Mouse (Mus musculus): ENCODE measurements at regions not wholly inside any gene's neighbourhood (a gene's known extent, or its start where the extent isn't known, plus 50 kb on each side); places are given as distances from the start of the nearest gene placed in this dataset.

DNA sequence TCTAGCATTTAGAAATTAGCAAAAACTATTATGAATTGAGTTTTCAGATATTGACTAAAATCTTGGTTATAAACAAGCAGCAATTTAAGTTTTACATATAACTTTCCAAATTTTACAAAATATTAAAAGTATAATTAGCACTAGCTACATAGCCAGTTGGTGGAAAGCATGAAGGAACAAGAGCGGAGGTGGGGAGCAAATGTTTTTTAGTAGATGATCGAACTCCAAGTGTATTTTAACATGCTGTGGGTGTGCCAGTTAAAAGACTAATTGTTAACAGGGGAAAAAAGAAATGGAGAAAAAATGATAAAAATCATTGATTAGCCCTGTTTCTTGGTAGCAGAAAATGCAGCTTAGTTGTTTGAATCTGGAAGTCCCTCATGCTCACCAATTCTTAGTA lies 426.3 kb upstream of the Mpdz start:
- 90% methylated on average over 2 of the region's 2 CpGs for WGBS
- Histone ChIP-seq H3K4me1 (ENCODE audit: control insufficient read depth, insufficient read depth, low read length) (no peaks in the 10 kb centered on the region), H3K4me3 (replicated peaks; ENCODE audit: extremely low read depth, low read depth, low read length) (no peak overlapping the region)
- no peak for TF ChIP-seq CTCF (IDR thresholded peaks at IDR 0.05; ENCODE audit: insufficient read depth, low read length)
- TF ChIP-seq POLR2A (IDR thresholded peaks at IDR 0.05; ENCODE audit: borderline replicate concordance, extremely low read depth, low read depth, low read length): no peak
- no peak for DNase-seq

DNA sequence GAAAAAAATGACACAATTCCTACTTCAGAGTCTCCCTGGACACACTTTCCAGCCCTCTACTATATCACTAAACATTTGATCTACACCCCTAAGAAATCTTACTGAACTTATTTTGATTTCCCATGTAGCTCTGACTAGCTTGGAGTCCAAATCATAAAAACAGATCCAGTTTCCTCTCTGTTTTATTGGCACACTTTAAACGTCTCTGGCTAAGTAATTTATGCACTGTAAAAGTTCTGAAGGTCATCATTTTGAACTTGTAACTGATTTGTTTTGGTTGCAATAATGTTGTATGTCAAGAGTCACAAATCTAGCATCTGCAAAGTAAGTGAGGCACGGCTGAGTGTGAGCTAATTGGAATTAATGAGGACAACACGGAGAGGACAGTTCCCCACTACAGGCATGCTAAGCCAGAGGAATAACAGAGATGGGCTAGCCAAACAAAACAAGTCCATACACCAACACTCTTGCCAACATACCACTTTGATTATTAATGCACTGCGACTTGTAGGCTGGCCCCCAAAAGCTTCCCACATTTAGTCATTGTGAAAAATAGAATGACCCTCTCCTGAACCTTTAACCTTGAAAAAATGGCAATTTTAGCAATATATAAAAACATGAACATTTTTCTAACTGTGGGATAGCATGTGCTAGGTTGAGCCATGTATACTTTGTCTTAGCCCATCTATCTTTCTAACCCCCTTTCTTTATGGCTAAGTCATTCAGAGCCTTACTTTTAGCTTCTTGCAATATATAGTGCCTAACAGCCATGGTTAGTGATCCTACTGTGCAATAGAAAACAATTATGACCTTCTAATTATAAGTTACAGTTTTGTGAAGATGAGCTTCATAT lies 399.3 kb upstream of the Mpdz start:
- no peak for DNase-seq
- no peak overlapping the region for H3K4me3 ChIP-seq (replicated peaks; ENCODE audit: extremely low read depth, low read depth, low read length)
- no peaks in the 10 kb centered on the region for H3K4me1 ChIP-seq (ENCODE audit: control insufficient read depth, insufficient read depth, low read length)
- TF ChIP-seq CTCF (IDR thresholded peaks at IDR 0.05; ENCODE audit: insufficient read depth, low read length) (no peak), POLR2A (IDR thresholded peaks at IDR 0.05; ENCODE audit: borderline replicate concordance, extremely low read depth, low read depth, low read length) (no peak)
- 57% methylated on average over 4 of the region's 4 CpGs for WGBS

DNA sequence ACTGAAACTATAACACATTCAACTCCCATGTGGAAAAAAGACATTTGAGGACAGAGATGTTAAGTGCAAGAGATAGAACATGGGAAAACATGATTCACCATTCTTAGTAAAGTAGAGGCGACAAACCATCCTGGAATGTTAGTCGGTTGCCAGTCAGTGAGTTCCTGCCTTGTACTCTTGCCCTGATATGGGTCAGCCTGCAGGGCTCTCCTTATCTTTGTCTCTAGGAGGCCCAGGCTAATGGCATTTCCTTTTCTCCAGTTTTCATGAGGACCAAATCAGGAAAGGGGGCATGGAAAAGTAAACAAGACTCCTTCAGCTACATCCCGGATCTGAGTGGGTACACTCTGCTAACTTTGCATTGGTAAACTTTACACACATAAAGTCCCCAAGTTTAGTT lies 387.4 kb upstream of the Mpdz start:
- DNase-seq: no peak
- 20% methylated on average over 3 of the region's 3 CpGs for WGBS
- H3K4me1 ChIP-seq (ENCODE audit: control insufficient read depth, insufficient read depth, low read length): no peaks in the 10 kb centered on the region; the same call in 1 of the 2 replicates
- no peak overlapping the region for H3K4me3 ChIP-seq (replicated peaks; ENCODE audit: extremely low read depth, low read depth, low read length)
- TF ChIP-seq POLR2A (IDR thresholded peaks at IDR 0.05; ENCODE audit: borderline replicate concordance, extremely low read depth, low read depth, low read length): no peak
- TF ChIP-seq CTCF (IDR thresholded peaks at IDR 0.05; ENCODE audit: insufficient read depth, low read length): no peak

DNA sequence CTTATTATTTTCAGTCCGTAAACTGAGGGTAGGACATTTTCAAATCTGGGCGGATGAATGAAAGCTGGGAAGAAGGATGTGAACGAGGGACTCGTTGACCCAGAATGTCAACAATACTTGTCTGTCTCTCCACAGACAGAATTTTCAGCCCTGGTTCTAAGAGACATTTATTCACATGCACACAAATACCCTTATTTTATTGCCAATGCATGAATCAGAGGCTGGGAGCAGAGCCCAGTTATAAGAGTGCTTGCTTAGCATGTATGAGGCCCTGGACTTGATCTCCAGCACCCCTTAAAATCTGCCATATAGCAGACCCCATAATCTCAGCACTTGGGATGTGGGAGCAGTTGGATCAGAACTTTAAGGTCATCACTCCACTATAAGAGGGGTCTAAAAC lies 384.8 kb upstream of the Mpdz start:
- TF ChIP-seq POLR2A (IDR thresholded peaks at IDR 0.05; ENCODE audit: borderline replicate concordance, extremely low read depth, low read depth, low read length) (no peak), CTCF (IDR thresholded peaks at IDR 0.05; ENCODE audit: insufficient read depth, low read length) (no peak)
- H3K4me1 ChIP-seq (ENCODE audit: control insufficient read depth, insufficient read depth, low read length): no peaks in the 10 kb centered on the region; the same call in 1 of the 2 replicates
- 82% methylated on average over 4 of the region's 4 CpGs for WGBS
- H3K4me3 ChIP-seq (replicated peaks; ENCODE audit: extremely low read depth, low read depth, low read length): no peak overlapping the region
- DNase-seq: no peak

DNA sequence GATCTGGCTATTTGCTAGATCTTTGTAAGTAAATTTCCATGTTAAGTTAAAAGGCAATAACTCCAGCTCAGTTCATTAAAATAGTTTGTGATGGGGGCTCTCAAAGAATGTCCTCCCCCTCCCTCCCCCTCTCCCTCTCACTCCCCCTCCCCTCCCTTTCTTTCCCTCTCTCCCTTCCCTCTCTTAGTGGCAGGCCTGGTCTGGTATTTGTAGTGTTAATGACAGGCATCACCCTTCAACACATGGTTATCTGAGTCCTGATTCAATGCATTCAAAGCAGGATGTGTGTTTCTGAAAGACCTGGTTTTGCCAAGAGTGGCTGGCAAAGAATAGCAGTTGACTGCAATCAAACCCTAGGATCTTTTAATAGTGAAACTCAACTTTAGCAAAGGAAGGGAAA lies 383.4 kb upstream of the Mpdz start:
- TF ChIP-seq CTCF (IDR thresholded peaks at IDR 0.05; ENCODE audit: insufficient read depth, low read length) (no peak), POLR2A (IDR thresholded peaks at IDR 0.05; ENCODE audit: borderline replicate concordance, extremely low read depth, low read depth, low read length) (no peak)
- Histone ChIP-seq H3K4me3 (replicated peaks; ENCODE audit: extremely low read depth, low read depth, low read length) (no peak overlapping the region), H3K4me1 (ENCODE audit: control insufficient read depth, insufficient read depth, low read length) (no peaks in the 10 kb centered on the region; the same call in 1 of the 2 replicates)
- no peak for DNase-seq

DNA sequence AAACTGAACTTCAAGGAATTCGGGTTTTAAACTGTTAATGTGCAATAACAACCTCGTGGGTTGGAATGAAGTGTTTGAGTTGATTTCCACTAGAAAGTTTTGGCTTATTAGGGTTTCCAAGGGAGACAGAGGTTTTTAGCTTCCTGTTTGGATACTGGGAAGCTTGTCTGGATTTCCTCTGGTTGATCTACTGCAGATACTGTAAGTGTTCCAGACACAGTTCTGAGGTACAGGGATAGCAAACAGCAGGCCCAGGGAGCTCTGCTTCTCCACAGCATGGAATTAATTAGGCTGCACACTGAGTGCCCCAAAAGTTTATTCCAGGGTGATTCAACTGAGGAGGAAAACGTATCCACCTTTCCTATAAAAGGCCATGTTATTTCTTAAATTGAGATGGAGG lies 381.0 kb upstream of the Mpdz start:
- Histone ChIP-seq H3K4me3 (replicated peaks; ENCODE audit: extremely low read depth, low read depth, low read length) (no peak overlapping the region), H3K4me1 (ENCODE audit: control insufficient read depth, insufficient read depth, low read length) (no peaks in the 10 kb centered on the region)
- 44% methylated on average over 3 of the region's 3 CpGs for WGBS
- TF ChIP-seq POLR2A (IDR thresholded peaks at IDR 0.05; ENCODE audit: borderline replicate concordance, extremely low read depth, low read depth, low read length): no peak
- no peak for TF ChIP-seq CTCF (IDR thresholded peaks at IDR 0.05; ENCODE audit: insufficient read depth, low read length)
- DNase-seq: no peak

DNA sequence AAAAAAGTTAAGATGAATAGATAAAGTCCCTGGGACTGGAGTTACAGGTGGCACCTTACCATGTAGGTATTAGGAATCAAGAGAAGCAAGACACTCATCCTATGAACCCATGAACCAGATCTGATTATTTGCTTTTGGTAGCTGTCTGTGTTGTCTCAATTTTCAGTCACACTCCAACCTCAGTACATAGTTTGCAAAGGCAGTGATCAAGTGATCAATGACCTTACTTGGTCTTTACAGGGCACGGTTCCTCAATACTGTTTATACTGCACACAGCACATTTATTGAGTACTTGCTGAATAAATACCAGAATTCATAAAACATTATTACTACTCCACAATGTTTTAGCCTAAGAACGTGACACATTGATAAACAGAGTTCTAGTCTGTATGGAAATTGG lies 346.7 kb upstream of the Mpdz start:
- DNase-seq: no peak
- WGBS: 64% methylated on average over 2 of the region's 2 CpGs
- no peak overlapping the region for H3K4me3 ChIP-seq (replicated peaks; ENCODE audit: extremely low read depth, low read depth, low read length)
- TF ChIP-seq POLR2A (IDR thresholded peaks at IDR 0.05; ENCODE audit: borderline replicate concordance, extremely low read depth, low read depth, low read length) (no peak), CTCF (IDR thresholded peaks at IDR 0.05; ENCODE audit: insufficient read depth, low read length) (no peak)
- peaks cover 4% of the 10 kb centered on the region for H3K4me1 ChIP-seq (ENCODE audit: control insufficient read depth, insufficient read depth, low read length)

DNA sequence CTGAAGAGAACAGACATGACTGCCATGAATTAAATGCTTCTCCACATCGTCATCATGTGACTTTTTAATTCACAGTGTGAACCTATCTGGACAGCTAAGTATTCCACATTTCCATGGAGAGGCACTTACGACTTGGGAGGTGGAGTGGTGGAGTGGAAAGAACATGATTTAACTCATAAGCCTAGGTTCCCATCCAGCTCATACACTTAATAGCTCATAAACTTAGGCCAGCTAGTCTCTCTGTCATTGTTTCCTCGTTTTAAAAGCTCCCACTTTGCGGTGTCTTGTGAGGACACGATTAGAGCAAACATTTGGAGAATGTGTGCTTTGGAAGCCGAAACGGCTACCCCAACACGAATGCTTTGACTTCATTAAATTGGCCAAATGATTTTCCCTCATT lies 346.0 kb upstream of the Mpdz start:
- 56% methylated on average over 8 of the region's 8 CpGs for WGBS
- TF ChIP-seq CTCF (IDR thresholded peaks at IDR 0.05; ENCODE audit: insufficient read depth, low read length): no peak
- no peak for TF ChIP-seq POLR2A (IDR thresholded peaks at IDR 0.05; ENCODE audit: borderline replicate concordance, extremely low read depth, low read depth, low read length)
- H3K4me3 ChIP-seq (replicated peaks; ENCODE audit: extremely low read depth, low read depth, low read length): no peak overlapping the region
- H3K4me1 ChIP-seq (ENCODE audit: control insufficient read depth, insufficient read depth, low read length): peaks cover 4% of the 10 kb centered on the region
- no peak for DNase-seq

DNA sequence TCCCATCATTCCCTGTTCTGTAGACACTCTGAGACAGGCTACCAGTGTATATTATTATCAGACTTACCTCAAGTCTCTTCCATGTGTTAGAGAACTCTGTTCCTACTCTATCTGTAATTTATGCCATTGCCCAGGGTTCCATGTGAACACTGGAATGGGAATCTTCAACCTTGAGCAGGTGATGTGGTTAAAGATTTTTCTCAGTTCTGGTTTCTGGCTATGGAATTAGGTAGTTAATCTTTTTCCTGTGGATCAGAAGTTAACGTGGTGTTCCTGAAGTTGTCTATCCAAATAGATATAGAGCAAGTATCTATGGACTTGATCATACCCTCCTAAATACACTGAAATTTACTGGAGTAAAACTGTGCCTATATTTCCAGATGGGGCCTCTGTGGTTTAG lies 339.4 kb upstream of the Mpdz start:
- WGBS: 82% methylated on average over 1 of the region's 1 CpGs
- no peak for DNase-seq
- TF ChIP-seq POLR2A (IDR thresholded peaks at IDR 0.05; ENCODE audit: borderline replicate concordance, extremely low read depth, low read depth, low read length): no peak
- TF ChIP-seq CTCF (IDR thresholded peaks at IDR 0.05; ENCODE audit: insufficient read depth, low read length): no peak
- Histone ChIP-seq H3K4me3 (replicated peaks; ENCODE audit: extremely low read depth, low read depth, low read length) (no peak overlapping the region), H3K4me1 (ENCODE audit: control insufficient read depth, insufficient read depth, low read length) (no peaks in the 10 kb centered on the region)

DNA sequence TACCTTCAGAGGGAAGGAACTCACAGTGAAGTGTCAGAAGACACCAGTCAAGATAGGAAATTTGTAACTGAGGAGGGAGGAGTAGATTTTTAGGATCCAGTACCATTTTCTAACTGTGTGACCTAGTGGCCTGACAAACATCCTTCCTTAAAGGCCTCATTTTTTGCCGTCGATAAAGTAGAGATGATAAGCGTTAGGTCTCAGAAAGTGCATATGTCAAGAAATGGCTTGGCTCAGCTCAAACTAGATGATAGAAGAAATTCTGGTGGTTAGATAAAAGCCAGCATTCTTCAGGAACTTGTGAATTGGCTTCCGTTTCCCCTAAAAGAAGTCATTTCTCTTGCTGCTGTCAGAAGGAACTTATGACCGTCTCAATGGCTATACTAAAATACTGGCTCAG lies 324.1 kb upstream of the Mpdz start:
- no peak for DNase-seq
- no peak for TF ChIP-seq CTCF (IDR thresholded peaks at IDR 0.05; ENCODE audit: insufficient read depth, low read length)
- TF ChIP-seq POLR2A (IDR thresholded peaks at IDR 0.05; ENCODE audit: borderline replicate concordance, extremely low read depth, low read depth, low read length): no peak
- 69% methylated on average over 5 of the region's 5 CpGs for WGBS
- Histone ChIP-seq H3K4me1 (ENCODE audit: control insufficient read depth, insufficient read depth, low read length) (0 out of 2 replicates have a peak, but pooled peaks cover 4% of the 10 kb centered on the region), H3K4me3 (replicated peaks; ENCODE audit: extremely low read depth, low read depth, low read length) (no peak overlapping the region)
